Mouse (Mus musculus) brain, embryonic 14.5 days (tissue): ENCODE data around the gene Lep.

Experiments used
- CTCF ChIP-seq: fragments of 200-500 bp; IDR thresholded peaks from 2 replicates; pipeline ENCODE4 v1.5.1; 2012; ENCODE audit warnings: inconsistent platforms, mild to moderate bottlenecking, moderate library complexity, borderline replicate concordance; ENCODE audit not compliant: insufficient read depth, insufficient read length; ENCODE audit errors: extremely low read depth
- POLR2A ChIP-seq: fragments of 200-500 bp; IDR thresholded peaks from 2 replicates; pipeline ENCODE4 v1.6.1; 2012; ENCODE audit warnings: mild to moderate bottlenecking, inconsistent platforms, borderline replicate concordance; ENCODE audit not compliant: poor library complexity, insufficient read depth, insufficient read length, severe bottlenecking; ENCODE audit errors: extremely low read depth

- TF ChIP-seq CTCF (no peak), POLR2A (no peak)
Observed at GRCm38 (mm10) chr6:29100423-29100822, 40.4 kb downstream of the Lep start.
